Mouse (Mus musculus) heart, adult 2 months (tissue): ENCODE measurements around the gene Heatr4. TPM values are rescaled to one million over a fixed set of nuclear protein-coding genes. Genes with fewer than 3 reads are reported as not detected.

ENCODE experiments used
- DNase-seq, 2 experiments: peaks; one replicate each; pipeline ENCODE4 v3.0.0; 2021
- H3K27ac ChIP-seq: fragments of 200-600 bp; 2 replicates; pipeline ENCODE4 v1.8.1; 2022
- H3K27me3 ChIP-seq: fragments of 200-500 bp; 2 replicates; pipeline ENCODE4 v1.6.1; 2012; ENCODE audit warnings: mild to moderate bottlenecking, low read length, inconsistent platforms, mixed read lengths; ENCODE audit not compliant: control insufficient read depth, insufficient read depth
- H3K36me3 ChIP-seq: fragments of 200-500 bp; 2 replicates; pipeline ENCODE4 v1.6.1; 2012; ENCODE audit warnings: low read length, inconsistent platforms; ENCODE audit not compliant: control insufficient read depth, insufficient read depth
- H3K4me1 ChIP-seq: fragments of 200-500 bp; 2 replicates; pipeline ENCODE4 v1.6.1; 2011; ENCODE audit warnings: low read length; ENCODE audit not compliant: control insufficient read depth, insufficient read depth
- H3K4me3 ChIP-seq: fragments of 200-600 bp; 2 replicates; pipeline ENCODE4 v1.8.1; 2022
- H3K79me2 ChIP-seq: fragments of 200-500 bp; replicated peaks from 2 replicates; pipeline ENCODE4 v1.6.1; 2012; ENCODE audit warnings: mild to moderate bottlenecking, inconsistent platforms, low read length, moderate library complexity, mixed read lengths; ENCODE audit not compliant: control insufficient read depth, insufficient read depth
- H3K9ac ChIP-seq: fragments of 200-500 bp; 2 replicates; pipeline ENCODE4 v1.6.1; 2012; ENCODE audit warnings: low read depth, mild to moderate bottlenecking, control low read depth, inconsistent platforms, low read length, mixed read lengths
- CTCF ChIP-seq: fragments of 200-600 bp; IDR thresholded peaks from 2 replicates; pipeline ENCODE4 v1.8.1; 2022; ENCODE audit warnings: antibody characterized with exemption, mild to moderate bottlenecking, moderate library complexity
- EP300 ChIP-seq: fragments of 200-500 bp; IDR thresholded peaks from 2 replicates; pipeline ENCODE4 v1.6.1; 2011; ENCODE audit warnings: low read depth, low read length, control low read depth; ENCODE audit not compliant: insufficient read depth
- POLR2A ChIP-seq: fragments of 200-500 bp; IDR thresholded peaks from 2 replicates; pipeline ENCODE4 v1.6.1; 2011; ENCODE audit warnings: mild to moderate bottlenecking, low read depth, low read length, control low read depth; ENCODE audit not compliant: insufficient read depth
- WGBS: fragments of 180-500 bp; shearing (Covaris S2); methylation state at CpG from one replicate; pipeline ENCODE4 v1.1.7; 2018; 5-methylcytosine and 5-hydroxymethylcytosine counted together
- intact Hi-C: fragments of 180-260 bp; cut with DNase I; formaldehyde crosslinking; loops from one replicate; pipeline ENCODE4 v1.15.1; 2025
- polyA plus RNA-seq: library from polyadenylated mRNA; depleted of rRNA; stranded (reverse); fragments of >200 nt; gene quantifications from 2 replicates; pipeline ENCODE4 v1.2.3, GENCODE M21; 2012
- total RNA-seq, 2 experiments: library from RNA; stranded (reverse); gene quantifications; 2 replicates each; pipeline ENCODE4 v1.2.3; 2021

Heatr4 gene
- total and polyA plus RNA-seq, 3 experiments = not detected

DNA sequence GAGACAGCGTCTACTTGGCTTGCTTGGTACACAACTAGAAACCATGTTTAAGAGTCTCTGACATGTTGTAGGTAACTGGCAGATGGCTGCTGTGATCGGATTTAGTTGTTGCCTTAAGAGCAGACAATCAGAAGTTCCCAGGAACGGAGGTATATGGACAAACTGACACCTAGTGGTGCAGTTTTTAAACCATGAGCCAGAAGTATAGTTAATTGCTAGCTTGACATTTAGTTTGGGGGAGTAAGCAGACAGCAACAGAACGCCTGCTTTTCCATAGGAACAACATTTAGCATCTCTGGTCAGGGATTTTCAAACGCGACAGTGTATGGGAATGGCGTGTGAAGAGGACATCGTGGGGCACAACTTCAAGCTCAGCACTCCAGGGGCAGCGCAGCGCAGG lies 47.1 kb downstream of the Heatr4 start:
- no peak for DNase-seq
- Histone ChIP-seq H3K9ac (no peak overlapping the region), H3K4me1 (peaks cover 6% of the 10 kb centered on the region), H3K79me2 (no peaks in the 10 kb centered on the region), H3K36me3 (no peaks in the 10 kb centered on the region), H3K4me3 (no peak overlapping the region), H3K27me3 (no peaks in the 10 kb centered on the region), H3K27ac (no peak overlapping the region; the same call in 1 of the 2 replicates)
- intact Hi-C loops = loop anchor here (2.0 to 5.0 kb wide), 2 partner anchors 210 to 223 kb away; no protein-coding TSS in a partner anchor
- WGBS = 63% methylated on average over 10 of the region's 10 CpGs
- TF ChIP-seq CTCF (peak; percentile 55), POLR2A (no peak), EP300 (no peak)

DNA sequence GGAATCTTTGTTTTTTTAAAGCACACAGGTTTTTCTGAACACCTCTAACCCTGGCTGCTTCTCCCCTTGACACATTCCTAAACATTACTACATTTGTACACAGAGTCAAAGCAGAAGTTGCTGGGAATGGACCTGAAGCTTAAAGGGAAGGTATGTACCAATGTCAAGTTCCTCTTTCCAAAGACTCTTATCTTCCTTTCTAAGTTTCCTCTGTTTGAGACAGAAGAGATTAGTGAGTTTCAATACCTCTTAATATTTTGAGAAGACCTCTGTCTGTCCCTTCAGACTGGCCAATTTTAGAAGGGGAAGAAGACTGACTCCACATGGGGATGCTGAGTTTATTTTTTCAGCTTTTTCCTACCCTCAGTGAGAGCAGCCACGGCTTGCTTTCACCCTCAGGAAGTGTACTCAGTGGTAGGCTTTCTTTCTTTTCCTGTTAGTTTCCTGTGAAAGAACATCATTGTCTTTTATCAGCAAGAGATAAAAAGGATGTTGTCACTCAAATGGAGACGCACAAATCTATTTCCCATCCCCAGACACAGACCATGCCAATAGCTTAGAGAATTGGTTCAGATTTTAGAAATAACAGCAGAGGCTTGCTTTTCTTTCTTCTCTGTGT lies 55.4 kb downstream of the Heatr4 start:
- TF ChIP-seq POLR2A (no peak), EP300 (no peak), CTCF (no peak)
- 15% methylated on average over 2 of the region's 2 CpGs for whole genome bisulfite sequencing
- peak overlapping the region; percentile 17 for H3K27ac ChIP-seq
- H3K79me2 ChIP-seq = no peaks in the 10 kb centered on the region
- H3K36me3 ChIP-seq = peaks cover 2% of the 10 kb centered on the region
- H3K4me3 ChIP-seq = no peak overlapping the region
- no peak for DNase-seq
- intact Hi-C loops = loop anchor here (2.0 kb wide), 1 partner anchor 18 kb away; no protein-coding TSS in a partner anchor
- H3K9ac ChIP-seq = no peak overlapping the region
- H3K27me3 ChIP-seq = no peaks in the 10 kb centered on the region
- peaks cover 11% of the 10 kb centered on the region for H3K4me1 ChIP-seq

DNA sequence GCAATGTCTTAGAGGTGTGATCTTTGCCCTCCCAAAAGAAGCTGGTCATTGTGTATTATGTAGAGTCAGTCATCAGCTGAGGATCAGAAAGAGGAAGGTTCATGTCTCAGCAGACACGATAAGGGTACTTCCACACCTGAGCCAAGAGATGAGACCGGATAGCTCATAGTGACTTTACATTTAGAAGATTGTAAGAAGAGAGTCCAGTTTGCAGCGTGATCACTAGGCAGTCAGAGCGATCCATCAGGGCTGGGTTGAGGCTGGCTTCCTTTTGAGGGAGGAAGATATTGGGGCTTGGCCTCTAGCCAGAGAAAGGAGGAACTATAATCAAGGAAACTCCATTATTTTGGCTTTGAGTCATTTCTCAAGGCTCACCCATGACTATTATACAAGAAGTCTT lies 56.9 kb downstream of the Heatr4 start:
- H3K4me1 ChIP-seq = peaks cover 11% of the 10 kb centered on the region
- no peak for TF ChIP-seq EP300
- no peak for TF ChIP-seq POLR2A
- no peak for TF ChIP-seq CTCF
- peak in 1 of 2 experiments; percentile 48 for DNase-seq
- peaks cover 2% of the 10 kb centered on the region for H3K36me3 ChIP-seq
- H3K9ac ChIP-seq = no peak overlapping the region
- 46% methylated on average over 4 of the region's 4 CpGs for WGBS
- no peaks in the 10 kb centered on the region for H3K27me3 ChIP-seq
- intact Hi-C loops = loop anchor here (2.0 kb wide), 1 partner anchor 19 kb away; no protein-coding TSS in a partner anchor
- no peaks in the 10 kb centered on the region for H3K79me2 ChIP-seq
- H3K27ac ChIP-seq = peak overlapping the region; percentile 69
- H3K4me3 ChIP-seq = no peak overlapping the region

DNA sequence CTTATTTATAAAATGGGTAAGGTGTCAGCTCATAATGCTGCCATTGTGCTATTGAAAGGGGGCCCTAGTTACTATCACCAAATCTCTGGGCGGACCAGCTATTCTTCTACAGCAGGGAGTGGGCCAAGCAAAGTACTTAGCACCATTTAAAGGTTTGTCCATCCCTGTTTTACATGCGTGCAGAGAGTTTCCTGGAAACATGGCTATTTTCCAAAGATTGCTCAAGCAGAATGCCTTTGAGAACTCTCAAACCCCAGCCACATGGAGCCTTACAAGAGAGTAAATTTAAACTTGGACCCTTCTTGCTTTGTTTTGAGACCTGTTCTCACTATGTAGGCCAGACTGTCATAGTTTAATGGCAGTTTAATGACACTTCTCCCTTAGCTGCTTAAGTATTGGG lies 58.6 kb downstream of the Heatr4 start:
- no peak overlapping the region for H3K9ac ChIP-seq
- no peaks in the 10 kb centered on the region for H3K27me3 ChIP-seq
- H3K4me3 ChIP-seq = no peak overlapping the region
- DNase-seq = no peak
- H3K79me2 ChIP-seq = peaks cover 2% of the 10 kb centered on the region; the same call in 1 of the 2 replicates
- 43% methylated on average over 2 of the region's 2 CpGs for WGBS
- H3K36me3 ChIP-seq = peaks cover 2% of the 10 kb centered on the region
- intact Hi-C loops = no loop called here
- TF ChIP-seq CTCF = no peak
- no peak for TF ChIP-seq EP300
- no peak for TF ChIP-seq POLR2A
- H3K4me1 ChIP-seq = peaks cover 11% of the 10 kb centered on the region
- peak overlapping the region; percentile 69 for H3K27ac ChIP-seq

DNA sequence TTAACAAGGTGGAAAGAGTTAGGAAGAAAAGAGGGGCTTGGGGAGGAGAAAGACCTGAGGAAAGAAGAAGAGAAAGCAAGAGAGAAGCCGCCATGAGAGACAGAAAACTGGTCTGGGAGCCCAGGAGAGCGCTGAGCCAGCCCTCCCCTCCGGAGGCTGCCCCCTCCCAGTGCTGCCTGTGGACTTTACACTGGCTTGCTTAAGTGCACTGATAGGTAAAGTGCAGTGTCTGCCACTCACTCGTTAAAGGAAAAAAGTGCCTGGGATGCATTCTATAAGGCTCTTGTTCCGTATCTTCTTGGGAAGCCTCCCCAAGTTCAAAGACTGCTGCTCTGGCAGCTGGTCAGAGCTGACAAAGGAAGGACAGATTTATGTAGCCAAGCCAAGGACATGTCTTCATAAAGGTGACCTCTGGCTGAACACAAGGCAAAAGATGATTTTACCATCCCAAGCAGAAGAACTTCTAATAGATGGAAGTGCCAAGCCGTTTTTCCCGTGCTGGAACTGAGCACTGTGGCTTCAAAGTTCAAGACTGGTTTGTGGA lies 59.4 kb downstream of the Heatr4 start:
- TF ChIP-seq POLR2A = no peak
- no peak for TF ChIP-seq CTCF
- TF ChIP-seq EP300 = no peak
- Histone ChIP-seq H3K4me1 (peaks cover 11% of the 10 kb centered on the region), H3K36me3 (peaks cover 2% of the 10 kb centered on the region), H3K27me3 (no peaks in the 10 kb centered on the region), H3K27ac (peak overlapping the region; percentile 42), H3K9ac (no peak overlapping the region), H3K4me3 (no peak overlapping the region), H3K79me2 (peaks cover 2% of the 10 kb centered on the region; the same call in 1 of the 2 replicates)
- 64% methylated on average over 7 of the region's 7 CpGs for WGBS
- intact Hi-C loops = no loop called here
- no peak for DNase-seq

DNA sequence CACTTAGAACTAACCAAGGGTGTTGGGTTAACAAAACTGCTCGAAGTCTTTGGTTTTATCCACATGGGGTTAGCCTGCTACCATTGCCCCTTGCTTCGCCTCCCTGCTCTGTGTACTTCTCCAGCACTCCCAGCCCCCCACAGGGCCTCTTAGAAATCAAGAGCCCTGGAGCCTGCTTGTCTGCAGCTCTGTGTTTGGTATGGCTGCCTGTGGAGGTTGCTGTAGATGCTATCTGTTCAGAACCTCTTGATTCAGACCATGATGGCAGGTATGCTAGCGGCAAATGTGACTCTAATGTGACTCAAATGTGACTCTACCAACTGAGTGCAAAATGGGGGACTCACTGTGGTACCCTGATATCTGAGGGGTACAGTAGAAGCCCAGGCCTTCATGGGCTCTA lies 60.3 kb downstream of the Heatr4 start:
- H3K27me3 ChIP-seq = no peaks in the 10 kb centered on the region
- no peak for DNase-seq
- peaks cover 5% of the 10 kb centered on the region for H3K36me3 ChIP-seq
- H3K4me1 ChIP-seq = peaks cover 13% of the 10 kb centered on the region
- no peak for TF ChIP-seq CTCF
- TF ChIP-seq POLR2A = no peak
- TF ChIP-seq EP300 = no peak
- intact Hi-C loops = no loop called here
- no peak overlapping the region for H3K9ac ChIP-seq
- H3K27ac ChIP-seq = no peak overlapping the region
- H3K4me3 ChIP-seq = no peak overlapping the region
- H3K79me2 ChIP-seq = peaks cover 4% of the 10 kb centered on the region
- WGBS = 87% methylated on average over 3 of the region's 3 CpGs
